Mouse (Mus musculus) liver, embryonic 12.5 days (tissue): ENCODE data around the gene Prmt1. TPM values are rescaled to one million over a fixed set of nuclear protein-coding genes. Genes with fewer than 3 reads are reported as not detected.
A peak's percentile ranks its signal among the peaks of the same experiment; 100 is the strongest.
"Not testable (repeated sequence)": the region's sequence is repeated elsewhere in the genome, so short reads cannot be mapped to it uniquely, and the experiment has no call there.

Experiments
- ATAC-seq: fragments of 200-750 bp; cut with Nextera tagmentation; 2 replicates; pipeline ENCODE4 v1.8.0; 2017; ENCODE audit warnings: moderate number of reproducible peaks, mild to moderate bottlenecking, moderate library complexity
- H3K27ac ChIP-seq: fragments of 300-500 bp; sonication (generic); 2 replicates; pipeline ENCODE4 v1.5.1; 2016; ENCODE audit warnings: mild to moderate bottlenecking
- H3K27me3 ChIP-seq: fragments of 300-500 bp; sonication (generic); replicated peaks from 2 replicates; pipeline ENCODE4 v1.6.1; 2016; ENCODE audit warnings: mild to moderate bottlenecking, moderate library complexity
- H3K36me3 ChIP-seq: fragments of 300-500 bp; sonication (generic); 2 replicates; pipeline ENCODE4 v1.6.1; 2016; ENCODE audit warnings: mild to moderate bottlenecking, moderate library complexity
- H3K4me1 ChIP-seq: fragments of 300-500 bp; sonication (generic); 2 replicates; pipeline ENCODE4 v1.6.1; 2016
- H3K4me2 ChIP-seq: fragments of 300-500 bp; sonication (generic); 2 replicates; pipeline ENCODE4 v1.6.1; 2016; ENCODE audit warnings: mild to moderate bottlenecking, moderate library complexity
- H3K4me3 ChIP-seq: fragments of 300-500 bp; sonication (generic); 2 replicates; pipeline ENCODE4 v1.5.1; 2016; ENCODE audit warnings: mild to moderate bottlenecking, moderate library complexity
- H3K9ac ChIP-seq: fragments of 300-500 bp; sonication (generic); 2 replicates; pipeline ENCODE4 v1.6.1; 2016; ENCODE audit warnings: mild to moderate bottlenecking, moderate library complexity
- H3K9me3 ChIP-seq: fragments of 300-500 bp; sonication (generic); replicated peaks from 2 replicates; pipeline ENCODE4 v1.6.1; 2016; ENCODE audit warnings: mild to moderate bottlenecking, moderate library complexity
- WGBS: fragments of 180-500 bp; shearing (Covaris S2); methylation state at CpG from one replicate; pipeline ENCODE4 v1.1.7; 2016; ENCODE audit not compliant: insufficient replicate concordance; 5-methylcytosine and 5-hydroxymethylcytosine counted together
- polyA plus RNA-seq: library from polyadenylated mRNA; unstranded; fragments of >200 nt; fragmentation: Nextera tagmentation; extraction: Ambion mirVana; gene quantifications from 2 replicates; pipeline ENCODE4 v1.2.1, GENCODE M21; 2016

The Prmt1 gene
- 248 and 262 TPM in 2 replicates for polyA plus RNA-seq

- Histone ChIP-seq H3K27ac (peak within 1 kb of the TSS; percentile 91), H3K4me1 (peaks cover 51% of the 10 kb centered on the region), H3K9ac (peak within 1 kb of the TSS; percentile 92), H3K27me3 (no peaks in the 10 kb centered on the region), H3K4me2 (peak within 1 kb of the TSS; percentile 99), H3K36me3 (peaks cover 48% of the 10 kb centered on the region), H3K9me3 (no peaks in the 10 kb centered on the region), H3K4me3 (peak within 1 kb of the TSS; percentile 85)
- ATAC-seq = peak; percentile 95
- WGBS = under 1% methylated on average over 42 of the region's 42 CpGs
These were observed at the start of gene Prmt1 for GRCm38 (mm10) chr7:44986192-44986878. Gene Prmt1 (minus strand): TSS chr7:44986568.

- Histone ChIP-seq H3K4me2 (no peak overlapping the region), H3K27me3 (no peaks in the 10 kb centered on the region), H3K4me3 (no peak overlapping the region), H3K9ac (no peak overlapping the region), H3K27ac (no peak overlapping the region), H3K36me3 (peaks cover 99% of the 10 kb centered on the region), H3K9me3 (no peaks in the 10 kb centered on the region), H3K4me1 (no peaks in the 10 kb centered on the region)
- ATAC-seq = no peak
- WGBS = 77% methylated on average over 3 of the region's 3 CpGs
These were observed 49.3 kb upstream of the Prmt1 start for GRCm38 (mm10) chr7:45035631-45036030.

GRCm38 (mm10) chr7:45033722-45034359 lies 47.5 kb upstream of the Prmt1 start:
- H3K27me3 ChIP-seq = no peaks in the 10 kb centered on the region
- no peak for ATAC-seq
- 87% methylated on average over 19 of the region's 19 CpGs for WGBS

GRCm38 (mm10) chr7:45030857-45031256 lies 44.5 kb upstream of the Prmt1 start:
- no peaks in the 10 kb centered on the region for H3K27me3 ChIP-seq
- WGBS = 91% methylated on average over 8 of the region's 8 CpGs
- H3K36me3 ChIP-seq = peaks cover 91% of the 10 kb centered on the region
- H3K9ac ChIP-seq = no peak overlapping the region
- no peak overlapping the region for H3K4me3 ChIP-seq
- no peak for ATAC-seq
- H3K4me2 ChIP-seq = no peak overlapping the region
- H3K4me1 ChIP-seq = no peaks in the 10 kb centered on the region; the same call in 1 of the 2 replicates
- no peaks in the 10 kb centered on the region for H3K9me3 ChIP-seq
- no peak overlapping the region for H3K27ac ChIP-seq

More at GRCm38 (mm10) chr7:45033722-45034359, 47.5 kb upstream of the Prmt1 start:
- Histone ChIP-seq H3K4me3 (no peak overlapping the region), H3K4me2 (no peak overlapping the region), H3K4me1 (no peaks in the 10 kb centered on the region), H3K9ac (no peak overlapping the region), H3K27ac (no peak overlapping the region), H3K9me3 (no peaks in the 10 kb centered on the region), H3K36me3 (peaks cover 99% of the 10 kb centered on the region)

DNA sequence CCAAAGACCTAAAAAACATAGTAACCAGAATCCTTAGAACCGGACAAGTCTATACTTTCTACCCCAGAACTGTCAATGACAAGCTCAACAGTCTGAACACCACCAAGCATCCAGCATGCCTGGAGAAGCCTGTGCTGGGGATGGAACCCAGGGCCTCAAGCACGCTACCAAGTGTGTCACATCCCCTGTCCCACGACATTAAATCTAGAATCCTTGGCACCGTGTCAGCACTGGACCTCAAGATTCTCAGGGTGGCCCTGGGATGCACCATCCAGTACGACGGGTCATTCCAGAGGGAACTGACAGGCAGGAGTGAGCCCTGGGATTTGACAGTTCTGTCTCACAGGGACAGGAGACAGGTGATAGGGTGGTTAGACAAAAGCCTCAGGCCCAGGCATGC lies 43.6 kb upstream of the Prmt1 start:
- Histone ChIP-seq H3K9me3 (no peaks in the 10 kb centered on the region), H3K36me3 (peaks cover 82% of the 10 kb centered on the region), H3K27me3 (no peaks in the 10 kb centered on the region), H3K4me3 (no peak overlapping the region), H3K9ac (no peak overlapping the region), H3K4me2 (no peak overlapping the region), H3K27ac (no peak overlapping the region), H3K4me1 (no peaks in the 10 kb centered on the region; the same call in 1 of the 2 replicates)
- no peak for ATAC-seq
- WGBS = 82% methylated on average over 6 of the region's 6 CpGs

- no peaks in the 10 kb centered on the region; the same call in 1 of the 2 replicates for H3K4me1 ChIP-seq
- H3K9me3 ChIP-seq = no peaks in the 10 kb centered on the region
- ATAC-seq = no peak
- no peak overlapping the region for H3K27ac ChIP-seq
- H3K4me3 ChIP-seq = no peak overlapping the region
- H3K9ac ChIP-seq = no peak overlapping the region
- H3K27me3 ChIP-seq = no peaks in the 10 kb centered on the region
- H3K36me3 ChIP-seq = peaks cover 66% of the 10 kb centered on the region
- 78% methylated on average over 11 of the region's 11 CpGs for WGBS
- H3K4me2 ChIP-seq = no peak overlapping the region
These were observed 42.0 kb upstream of the Prmt1 start for GRCm38 (mm10) chr7:45028351-45028750.

DNA sequence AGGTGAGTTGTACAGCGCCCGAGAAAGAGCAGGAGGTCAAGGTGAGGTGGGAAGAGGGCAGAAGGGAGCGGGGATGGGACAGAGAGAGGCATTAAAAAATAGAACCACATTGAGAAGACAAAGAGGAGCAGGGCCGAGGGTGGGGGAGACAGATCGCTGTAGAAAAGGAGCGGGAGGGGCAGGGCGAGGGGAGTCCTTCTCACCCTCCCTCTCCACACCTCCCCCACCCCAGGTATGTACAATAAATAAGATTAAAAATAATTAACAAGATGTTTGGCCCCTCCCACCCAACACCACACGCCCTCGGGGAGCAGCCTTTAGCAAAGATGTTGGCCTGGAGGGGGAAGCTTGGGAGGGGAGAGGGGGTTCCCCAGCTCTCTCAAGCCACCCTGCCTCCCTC lies 41.4 kb upstream of the Prmt1 start:
- no peak for ATAC-seq
- Histone ChIP-seq H3K27ac (no peak overlapping the region), H3K4me2 (no peak overlapping the region), H3K9ac (no peak overlapping the region), H3K9me3 (no peaks in the 10 kb centered on the region), H3K27me3 (no peaks in the 10 kb centered on the region), H3K4me3 (no peak overlapping the region), H3K4me1 (no peaks in the 10 kb centered on the region; the same call in 1 of the 2 replicates), H3K36me3 (peaks cover 60% of the 10 kb centered on the region)
- 76% methylated on average over 9 of the region's 9 CpGs for WGBS

GRCm38 (mm10) chr7:45026256-45026655 lies 39.9 kb upstream of the Prmt1 start:
- H3K4me1 ChIP-seq = no peaks in the 10 kb centered on the region; the same call in 1 of the 2 replicates
- ATAC-seq = no peak
- H3K4me2 ChIP-seq = no peak overlapping the region
- H3K36me3 ChIP-seq = peaks cover 45% of the 10 kb centered on the region
- H3K4me3 ChIP-seq = no peak overlapping the region
- no peaks in the 10 kb centered on the region for H3K9me3 ChIP-seq
- WGBS = 70% methylated on average over 2 of the region's 2 CpGs
- H3K27me3 ChIP-seq = peaks cover 2% of the 10 kb centered on the region
- no peak overlapping the region for H3K27ac ChIP-seq
- H3K9ac ChIP-seq = no peak overlapping the region

GRCm38 (mm10) chr7:45025601-45026220 lies 39.3 kb upstream of the Prmt1 start:
- no peak overlapping the region for H3K4me3 ChIP-seq
- no peak overlapping the region for H3K27ac ChIP-seq
- no peaks in the 10 kb centered on the region for H3K9me3 ChIP-seq
- no peak overlapping the region for H3K4me2 ChIP-seq
- 62% methylated on average over 8 of the region's 8 CpGs for WGBS
- H3K27me3 ChIP-seq = peaks cover 7% of the 10 kb centered on the region
- no peak overlapping the region for H3K9ac ChIP-seq
- H3K4me1 ChIP-seq = no peaks in the 10 kb centered on the region; the same call in 1 of the 2 replicates
- H3K36me3 ChIP-seq = peaks cover 39% of the 10 kb centered on the region
- ATAC-seq = no peak

DNA sequence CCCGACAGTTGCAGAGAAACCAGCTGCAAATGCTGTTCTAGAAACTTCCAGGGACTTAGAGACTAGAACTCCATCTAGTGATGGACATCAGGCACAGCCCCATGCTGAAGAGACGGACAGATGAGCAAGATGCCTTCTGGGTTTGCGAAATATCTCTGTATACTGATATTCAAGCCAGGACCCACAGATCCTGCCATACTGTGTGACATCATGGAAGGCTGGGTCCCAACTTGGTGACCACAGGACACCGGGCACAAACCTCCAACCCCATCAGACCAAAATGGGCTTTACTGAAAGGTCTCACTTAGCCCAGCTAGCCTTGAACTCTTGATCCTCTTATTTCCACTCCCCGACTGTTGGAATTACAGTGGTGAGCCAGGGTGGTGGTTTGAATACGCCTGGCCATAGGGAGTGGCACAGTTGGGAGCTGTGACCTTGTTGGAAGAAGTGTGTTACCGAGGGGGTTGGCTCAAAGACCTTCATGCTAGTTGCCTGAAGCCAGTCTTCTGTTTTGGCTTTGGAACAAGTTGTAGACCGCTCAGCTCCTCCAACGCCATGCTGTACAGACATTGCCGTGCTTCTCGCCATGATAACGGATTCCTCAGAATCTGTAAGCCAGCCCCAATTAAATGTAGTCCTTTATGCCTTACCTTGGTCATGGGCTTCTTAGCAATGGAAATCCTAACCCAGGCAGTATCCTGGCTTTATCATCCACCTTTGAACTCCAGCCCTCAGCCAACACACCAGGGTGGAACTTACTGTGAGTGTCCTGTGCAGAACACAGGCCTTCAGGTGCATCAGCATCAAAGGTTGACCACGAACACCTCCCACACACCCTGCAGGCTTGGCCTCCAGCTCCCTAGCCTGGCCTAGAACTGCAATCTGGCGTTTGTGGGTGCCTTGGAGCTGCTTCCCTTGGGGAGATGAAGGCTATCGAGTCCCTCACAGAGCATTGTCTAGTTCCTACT lies 38.2 kb upstream of the Prmt1 start:
- ATAC-seq = no peak
- H3K27ac ChIP-seq = no peak overlapping the region
- H3K9me3 ChIP-seq = no peaks in the 10 kb centered on the region
- H3K4me2 ChIP-seq = no peak overlapping the region
- H3K36me3 ChIP-seq = peaks cover 28% of the 10 kb centered on the region
- no peaks in the 10 kb centered on the region; the same call in 1 of the 2 replicates for H3K4me1 ChIP-seq
- H3K4me3 ChIP-seq = no peak overlapping the region
- H3K27me3 ChIP-seq = peaks cover 18% of the 10 kb centered on the region
- no peak overlapping the region for H3K9ac ChIP-seq
- WGBS = 68% methylated on average over 15 of the region's 15 CpGs

- H3K4me2 ChIP-seq, H3K9me3 ChIP-seq, H3K4me3 ChIP-seq, H3K27ac ChIP-seq, H3K9ac ChIP-seq, ATAC-seq, H3K4me1 ChIP-seq: not testable (repeated sequence)
- WGBS = 62% methylated on average over 5 of the region's 5 CpGs
- Histone ChIP-seq H3K27me3 (peaks cover 27% of the 10 kb centered on the region), H3K36me3 (peaks cover 19% of the 10 kb centered on the region)
These were observed 37.3 kb upstream of the Prmt1 start for GRCm38 (mm10) chr7:45023711-45024110.
